Mouse (Mus musculus) kidney, postnatal 25 days (tissue): ENCODE data around the gene Cdv3.

Experiments used
- DNase-seq, 2 experiments: peaks; one replicate each; pipeline ENCODE4 v3.0.0; 2021; ENCODE audit warnings: mixed read lengths in 2 of 2

The Cdv3 gene

DNA sequence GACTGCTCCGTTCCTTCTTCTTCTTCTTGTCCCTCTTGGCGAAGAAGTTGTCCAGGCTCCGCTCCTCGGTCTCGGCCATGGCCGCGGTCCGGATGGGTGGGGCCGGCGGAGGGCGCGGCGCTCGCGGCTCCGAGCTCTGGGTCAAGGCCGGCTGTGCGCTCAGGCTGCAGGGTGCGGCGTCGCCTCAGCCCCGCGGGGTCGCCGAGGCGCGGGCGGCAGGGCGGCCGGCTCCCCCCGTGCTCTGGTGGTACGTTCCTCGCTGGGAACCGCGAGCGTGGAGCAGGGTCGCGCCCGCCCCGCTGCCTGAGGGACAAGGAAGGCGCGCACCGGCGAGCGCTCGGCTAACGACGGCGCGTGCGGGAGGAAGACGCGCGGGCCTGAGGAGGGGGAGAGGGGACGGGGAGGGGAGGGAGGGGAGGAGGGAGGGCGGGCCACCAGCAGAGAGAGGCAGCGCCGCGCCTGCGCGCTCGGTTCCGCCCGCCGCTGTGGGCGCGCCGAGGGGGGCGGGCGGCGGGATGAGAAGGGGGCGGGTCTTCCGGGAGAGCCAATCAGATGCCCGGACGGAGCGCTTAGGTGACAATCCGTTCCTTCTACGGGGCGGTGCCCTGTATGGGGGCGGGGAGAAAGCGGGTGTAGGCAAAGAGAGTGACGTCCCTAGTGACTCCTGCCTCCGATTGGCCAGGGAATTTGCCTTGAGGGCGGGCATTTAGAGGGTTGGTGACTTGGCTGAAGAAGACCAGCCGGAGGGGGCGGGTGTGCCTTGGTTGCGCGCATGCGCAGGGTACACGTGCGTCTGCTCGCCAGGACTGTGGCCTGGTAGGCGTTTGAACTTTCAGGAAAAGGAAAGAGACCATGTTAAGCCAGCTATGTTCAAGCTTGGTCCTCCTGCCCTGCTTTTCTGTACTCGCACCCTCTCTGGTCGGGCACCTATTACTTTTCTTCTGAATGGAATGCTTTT is at the start of gene Cdv3:
Gene Cdv3 (minus strand): TSS at position 551 of the 958 bp plus-strand sequence.
- DNase-seq: peak; percentile 99 to 100

DNA sequence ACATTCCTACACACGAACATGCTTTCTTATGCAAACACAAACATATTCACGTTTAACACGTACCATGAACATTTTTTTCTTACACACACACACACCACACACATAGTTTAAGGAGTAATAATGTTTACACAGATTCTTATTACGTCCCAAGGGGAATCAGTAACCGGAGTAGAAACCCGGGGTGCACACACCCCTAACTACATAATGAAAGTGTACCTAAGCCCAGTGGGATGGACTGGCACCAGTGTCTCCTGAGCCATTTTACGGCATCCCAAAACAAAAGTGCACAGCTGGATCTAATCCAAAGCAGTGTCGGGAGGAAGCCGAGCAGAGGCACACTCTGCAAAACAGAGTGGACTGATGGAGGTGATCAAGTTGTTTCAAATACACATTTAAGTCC is 47.8 kb upstream of the Cdv3 start:
- DNase-seq: no peak

DNA sequence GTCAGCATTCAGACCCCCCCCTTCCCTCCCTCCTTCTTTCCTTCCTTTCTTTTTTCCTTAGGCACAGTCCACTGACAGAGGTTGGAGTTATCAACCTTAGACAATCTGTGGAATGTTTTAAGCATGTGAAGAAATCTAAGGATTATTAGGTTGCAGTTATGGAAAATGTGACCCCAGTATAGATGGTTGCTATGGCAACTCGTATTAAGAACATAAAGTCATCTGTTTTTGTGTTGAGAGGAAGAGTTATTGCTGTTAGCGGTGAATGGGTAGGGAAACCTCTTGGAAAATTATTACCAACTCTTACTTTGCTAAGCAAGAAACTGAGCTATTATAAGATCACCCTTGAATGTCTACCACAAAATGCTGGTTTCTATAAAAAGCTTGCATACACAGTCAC is 43.5 kb upstream of the Cdv3 start:
- no peak for DNase-seq

DNA sequence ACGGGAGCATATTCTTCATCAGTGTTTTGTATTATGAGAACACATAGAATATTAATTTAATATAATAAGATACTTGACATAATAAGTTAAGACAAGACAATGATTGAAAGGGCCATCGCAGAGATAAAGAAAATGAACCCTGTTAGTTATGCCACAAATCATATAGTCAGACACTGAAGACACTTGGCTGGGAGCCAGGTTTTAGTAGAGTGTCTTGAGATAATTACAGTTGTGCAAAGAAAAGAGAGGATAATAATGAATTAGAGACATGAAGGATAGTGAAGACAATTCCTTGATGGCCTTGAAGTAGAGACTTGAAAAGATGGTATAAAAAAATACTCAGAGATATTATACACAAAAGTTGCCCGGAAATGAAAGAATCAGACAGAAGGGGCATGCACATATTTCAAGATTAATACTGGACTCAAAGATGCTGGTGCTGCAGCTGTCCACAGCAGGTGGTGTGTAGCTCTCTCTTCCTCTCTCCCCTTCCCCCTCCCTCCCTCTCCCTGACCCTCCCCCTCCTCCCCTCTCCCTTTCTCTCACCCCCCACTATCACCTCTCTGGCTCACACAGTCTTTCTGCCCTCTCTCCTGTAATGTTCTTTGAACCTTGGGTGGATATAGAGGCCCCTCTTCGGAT is 42.6 kb upstream of the Cdv3 start:
- no peak for DNase-seq

DNA sequence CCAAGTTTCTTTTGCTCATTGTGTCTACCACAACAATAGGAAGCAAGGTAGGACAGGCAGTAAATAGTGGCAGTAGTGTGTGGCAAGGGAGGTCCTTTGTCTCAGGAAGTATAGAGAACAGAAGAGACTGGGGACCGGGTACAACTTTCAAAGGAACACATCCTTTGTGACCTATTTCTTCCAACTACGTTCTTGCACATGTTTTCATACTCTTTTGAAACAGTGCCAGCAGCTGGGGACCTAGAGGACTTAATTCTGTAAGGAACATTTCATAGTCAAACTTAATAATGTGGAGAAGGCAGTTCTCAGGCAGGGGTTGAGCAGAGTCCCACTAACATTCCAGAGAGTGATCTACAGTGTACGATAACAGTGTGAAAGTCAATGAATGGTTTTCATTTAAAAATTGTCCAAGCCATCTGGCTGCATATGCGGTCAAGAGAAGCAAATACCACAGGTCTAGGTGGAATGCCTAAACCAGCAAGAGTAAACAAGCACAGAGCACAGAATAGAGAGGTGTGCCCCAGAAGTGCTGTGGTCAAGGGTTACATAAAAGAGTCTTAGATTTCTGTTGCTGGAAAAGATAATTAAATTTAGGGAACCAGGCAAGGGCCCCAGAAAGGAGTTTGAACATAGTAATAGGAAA is 37.8 kb upstream of the Cdv3 start:
- no peak for DNase-seq

DNA sequence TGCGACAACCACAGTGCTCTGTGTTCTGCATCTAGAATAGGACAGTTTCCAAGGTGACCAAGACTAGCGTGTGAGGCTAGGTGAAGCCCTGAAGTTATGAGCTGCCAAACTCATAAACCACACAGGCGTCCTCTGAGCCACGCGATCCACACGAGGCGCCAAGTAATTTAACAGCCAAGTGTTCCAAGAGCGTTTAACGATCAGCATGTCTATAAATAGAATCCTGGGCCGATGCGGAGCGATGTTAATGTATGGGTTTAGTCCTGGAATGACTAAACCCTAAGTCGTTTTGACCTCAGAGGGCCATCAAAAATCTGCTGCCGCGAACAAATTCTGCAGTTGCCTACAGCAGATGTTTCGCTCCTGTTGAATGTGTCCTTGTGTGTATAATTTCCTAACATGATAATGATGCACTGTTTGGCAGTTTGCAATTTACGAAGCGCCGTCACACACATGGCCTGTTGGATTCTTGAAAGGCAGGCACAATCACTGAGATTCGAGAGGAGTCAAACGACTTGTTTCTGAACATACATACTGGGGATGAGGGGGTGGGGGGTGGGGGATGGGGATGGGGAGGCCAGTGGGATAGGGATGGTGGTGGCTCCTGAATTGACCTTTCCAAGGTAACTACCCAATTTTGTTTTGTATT is 33.0 kb upstream of the Cdv3 start:
- peak; percentile 18 to 66 for DNase-seq

DNA sequence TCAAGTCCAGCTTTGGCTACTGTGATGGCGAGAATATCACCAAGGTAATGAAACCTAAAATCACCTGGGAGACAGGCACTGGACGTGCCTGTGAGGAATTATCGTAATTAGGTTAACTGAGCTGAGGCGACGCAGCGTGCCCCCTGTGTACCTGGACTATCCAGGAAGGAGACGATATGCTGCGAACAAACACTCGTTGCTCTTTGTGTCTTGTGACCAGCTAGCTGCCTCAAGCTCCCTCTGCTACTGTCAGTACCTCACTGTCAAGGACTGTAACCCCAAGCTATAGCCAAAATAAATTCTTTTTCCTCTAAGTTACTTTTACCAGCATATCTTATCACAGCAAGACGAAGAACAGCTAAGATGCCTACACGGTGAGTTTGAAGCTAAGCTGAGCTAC is 27.6 kb upstream of the Cdv3 start:
- no peak for DNase-seq

DNA sequence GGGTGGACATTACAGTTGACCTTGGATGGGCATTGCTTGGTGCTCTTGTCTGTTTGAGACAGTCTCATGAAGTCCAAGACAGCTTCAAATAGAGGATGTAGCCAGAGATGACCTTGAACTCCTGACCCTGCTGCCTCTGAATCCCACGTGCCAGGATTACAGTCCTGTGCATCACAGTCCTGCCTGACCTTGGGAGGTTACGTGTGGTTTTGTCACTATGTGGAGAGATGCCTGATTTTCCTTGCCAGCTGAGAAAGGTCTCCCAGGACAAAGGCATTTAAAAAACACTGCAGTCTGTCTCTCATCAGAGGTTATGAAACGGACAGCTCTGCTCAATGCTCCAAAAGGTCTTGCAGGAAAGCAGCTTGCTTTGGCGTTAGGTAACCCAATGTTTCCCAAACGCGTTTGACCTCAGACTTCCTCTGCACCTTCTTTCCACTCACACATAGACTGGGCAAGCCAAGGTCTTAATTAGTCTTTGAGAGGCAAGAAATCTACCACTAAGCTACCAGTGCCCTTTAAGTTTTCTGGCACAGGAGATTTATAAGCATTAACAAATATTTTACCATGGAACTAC is 26.2 kb upstream of the Cdv3 start:
- no peak for DNase-seq

DNA sequence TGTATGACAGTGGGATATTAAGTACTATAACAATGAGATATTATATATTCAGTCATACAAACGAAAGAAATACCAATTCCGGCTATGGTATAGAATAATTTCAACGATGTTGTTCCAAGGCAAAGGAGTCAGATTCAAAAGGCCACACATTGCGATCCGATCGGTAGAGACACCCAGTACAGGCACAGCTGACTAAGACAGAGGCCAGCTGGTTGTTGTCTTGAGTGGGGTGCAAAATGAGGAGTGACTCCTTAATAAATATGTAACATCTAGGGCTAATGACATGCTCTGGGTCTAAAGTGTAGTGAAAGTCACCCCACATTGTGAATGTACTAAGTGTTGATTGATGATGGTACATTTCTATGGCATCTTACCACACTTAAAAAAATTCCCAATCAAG is 23.6 kb upstream of the Cdv3 start:
- DNase-seq: no peak

DNA sequence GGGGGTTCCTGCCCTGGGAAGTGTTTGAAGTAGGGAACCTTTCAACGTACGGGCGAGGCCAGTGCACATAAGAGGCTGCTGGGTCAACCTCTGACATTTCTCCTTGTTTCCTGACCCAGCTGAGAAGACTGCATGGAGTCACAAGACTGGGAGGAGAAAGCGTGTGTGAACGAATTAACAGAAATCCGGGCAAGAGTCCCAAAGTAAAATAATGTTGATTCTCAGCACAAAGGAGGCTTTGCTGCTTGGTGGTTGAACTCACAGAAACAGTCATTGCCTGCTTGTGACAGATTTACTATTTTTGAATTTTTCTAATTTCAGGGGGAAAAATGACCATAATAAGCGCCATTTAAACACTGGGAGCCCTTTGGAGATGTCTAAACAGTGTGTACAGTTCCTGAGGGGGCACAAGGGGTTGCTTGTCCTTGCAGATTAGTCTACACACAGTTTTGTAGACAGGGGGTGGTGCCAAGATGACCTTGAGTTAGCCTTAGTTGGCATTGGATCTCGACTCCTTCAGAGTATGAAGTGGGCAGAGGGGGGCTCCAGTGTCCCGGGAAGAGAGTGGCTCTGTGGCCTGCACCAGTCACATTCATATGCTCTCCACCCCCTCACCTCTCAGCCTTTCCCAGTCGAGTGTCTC is 21.5 kb upstream of the Cdv3 start:
- DNase-seq: no peak

DNA sequence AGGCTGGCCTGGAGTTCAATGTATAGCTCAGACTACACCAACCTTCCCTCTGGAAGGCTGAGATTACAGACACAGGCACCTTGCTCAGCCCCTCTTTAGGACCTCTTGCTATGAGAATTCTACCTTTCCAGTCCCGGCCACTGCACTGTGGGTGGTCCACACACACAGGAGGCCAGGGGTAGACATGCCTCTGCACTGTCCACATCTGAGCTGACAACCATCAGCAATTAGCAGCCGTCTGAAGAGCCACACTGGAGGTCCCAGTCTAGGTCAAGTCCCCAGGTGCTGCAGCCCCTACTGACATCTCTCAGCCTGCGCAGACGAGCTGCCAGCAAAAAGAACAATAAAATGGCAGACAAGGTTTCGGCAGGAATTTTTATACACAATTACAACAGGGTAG is 20.9 kb upstream of the Cdv3 start:
- no peak for DNase-seq

DNA sequence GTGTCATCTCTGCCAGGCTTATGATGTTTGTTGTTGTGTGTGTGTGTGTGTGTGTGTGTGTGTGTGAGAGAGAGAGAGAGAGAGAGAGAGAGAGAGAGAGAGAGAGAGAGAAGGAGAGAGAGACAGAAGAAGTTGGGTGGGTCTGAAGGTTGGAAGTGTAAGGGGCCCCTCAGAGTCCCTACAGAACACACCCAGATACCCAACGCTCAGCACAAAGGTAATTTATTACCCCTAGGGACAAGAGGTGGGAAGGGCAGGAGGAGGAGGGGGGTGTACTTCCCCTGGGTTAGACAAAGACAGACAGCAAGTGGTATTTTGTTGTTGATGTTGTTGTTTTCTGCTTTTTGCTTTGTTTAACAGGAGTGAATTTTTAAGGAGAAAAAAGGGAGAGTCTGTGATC is 20.0 kb upstream of the Cdv3 start:
- no peak for DNase-seq

DNA sequence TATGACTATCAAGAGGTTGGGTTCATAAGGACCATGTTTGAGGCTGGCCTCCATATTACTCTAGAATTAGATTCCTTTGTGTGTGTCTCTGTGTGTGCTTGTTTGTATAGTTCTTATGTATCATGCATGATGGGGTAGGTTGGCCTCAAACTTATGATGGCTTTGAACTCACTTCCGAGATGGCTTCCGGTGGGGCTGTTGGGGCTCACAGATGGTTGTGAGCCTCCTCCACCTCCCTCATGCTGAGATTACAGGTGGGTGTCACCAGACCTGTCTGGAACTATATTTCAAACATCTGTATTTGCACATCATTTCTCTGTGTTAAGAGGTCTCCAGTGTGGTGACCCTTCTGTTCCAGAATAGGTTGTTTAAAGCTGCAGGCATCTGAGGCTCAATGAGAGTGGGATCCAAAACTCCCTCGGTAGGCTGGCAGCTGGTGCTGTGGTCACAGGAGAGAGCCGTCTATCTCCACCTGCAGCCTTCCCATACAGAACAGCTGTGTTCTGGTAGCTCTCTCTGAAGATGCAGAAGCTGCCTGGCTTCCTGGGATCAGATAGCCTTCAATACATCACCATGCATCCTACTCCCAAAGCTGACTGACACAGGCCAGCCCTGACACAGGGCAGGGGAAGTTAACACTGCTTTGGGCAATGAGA is 18.6 kb upstream of the Cdv3 start:
- no peak for DNase-seq

DNA sequence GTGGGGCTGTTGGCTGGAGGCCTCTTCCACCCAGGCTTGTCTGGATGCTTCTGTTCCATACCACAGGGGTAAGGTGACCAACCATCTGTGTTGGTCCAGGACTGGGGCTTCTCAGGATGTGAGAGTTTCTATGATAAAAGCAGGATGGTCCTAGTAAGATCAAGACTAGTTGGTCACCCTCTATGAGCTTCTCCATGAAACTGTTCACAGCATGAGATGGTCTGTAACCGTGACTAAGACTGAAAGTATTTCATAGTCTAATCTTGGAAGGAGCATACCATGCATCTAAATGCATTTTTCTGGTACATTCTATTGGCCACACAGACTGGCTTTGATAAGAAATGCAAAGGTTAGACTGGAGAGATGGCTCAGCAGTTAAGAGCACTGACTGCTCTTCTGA is 17.9 kb upstream of the Cdv3 start:
- no peak for DNase-seq

DNA sequence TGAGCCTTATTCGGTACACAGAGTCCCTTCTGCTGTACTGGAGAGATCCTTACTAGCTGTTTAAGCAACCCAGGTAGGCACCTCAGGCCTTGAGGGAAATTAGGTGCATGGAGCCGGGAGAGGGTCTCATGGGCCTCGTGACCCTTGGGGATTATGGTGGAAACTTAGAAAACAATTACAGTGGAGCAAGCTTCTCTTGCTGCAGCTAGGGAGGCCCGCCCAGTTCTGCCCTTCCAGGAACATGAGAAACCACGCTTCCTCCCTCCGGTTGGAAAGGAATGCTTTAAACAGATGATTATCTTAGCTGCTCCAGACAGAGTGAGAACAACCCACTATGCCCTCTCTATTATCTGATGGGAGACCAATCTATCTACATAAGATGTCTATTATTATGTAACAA is 17.3 kb upstream of the Cdv3 start:
- DNase-seq: no peak

DNA sequence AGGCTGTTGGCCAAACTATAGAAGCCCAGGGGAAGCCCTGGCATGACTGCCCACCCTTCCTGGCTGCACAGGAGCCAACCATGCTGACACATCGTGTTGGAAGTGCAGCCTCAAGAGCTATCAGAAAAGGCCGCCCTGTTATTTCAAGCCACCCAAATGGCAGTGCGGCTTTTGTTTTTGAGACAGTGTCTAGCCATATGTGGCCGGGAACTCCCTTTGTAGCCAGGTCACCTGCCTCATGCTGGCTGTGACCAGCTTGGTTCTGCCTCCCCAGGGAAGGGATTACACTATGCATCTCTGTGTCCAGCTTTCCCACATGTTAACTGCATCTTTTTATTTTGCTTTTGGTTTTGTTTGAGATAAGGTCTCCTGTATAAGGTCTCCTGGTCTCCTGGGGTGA is 14.9 kb upstream of the Cdv3 start:
- DNase-seq: no peak

DNA sequence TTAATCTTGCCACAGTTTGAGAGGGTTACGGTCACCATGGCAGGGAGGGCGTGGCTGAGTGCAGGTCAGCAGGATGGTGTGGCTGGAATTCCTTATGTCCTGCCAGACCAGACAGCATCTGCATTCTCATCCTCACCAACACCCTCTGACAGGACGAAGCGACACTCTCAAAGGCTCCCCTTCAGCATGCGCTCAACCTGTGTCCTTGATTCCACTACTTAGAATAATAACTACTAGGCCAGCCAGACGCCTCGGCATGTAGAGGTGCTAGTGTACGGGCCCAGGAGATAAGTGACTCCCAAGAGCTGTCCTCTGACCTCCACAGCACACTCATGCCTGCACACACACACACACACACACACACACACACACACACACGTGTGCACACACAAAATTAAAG is 13.6 kb upstream of the Cdv3 start:
- no peak for DNase-seq

DNA sequence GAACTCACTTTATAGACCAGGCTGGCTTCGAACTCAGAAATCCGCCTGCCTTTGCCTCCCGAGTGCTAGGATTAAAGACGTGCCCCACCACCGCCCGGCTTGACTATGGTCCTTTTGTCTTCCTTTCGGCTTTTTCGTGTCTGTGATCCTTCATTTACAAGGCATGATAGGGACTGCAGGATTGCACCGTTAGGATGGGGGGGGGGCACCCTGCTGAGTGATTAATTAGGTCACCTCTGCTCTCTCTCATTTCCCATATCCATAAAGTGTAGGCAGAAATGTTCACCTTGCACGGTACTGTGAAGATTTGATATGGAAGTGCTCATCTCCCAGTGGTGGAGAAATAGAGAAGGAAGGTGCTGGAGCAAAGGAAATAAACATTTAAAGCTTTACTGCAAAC is 13.0 kb upstream of the Cdv3 start:
- no peak for DNase-seq

DNA sequence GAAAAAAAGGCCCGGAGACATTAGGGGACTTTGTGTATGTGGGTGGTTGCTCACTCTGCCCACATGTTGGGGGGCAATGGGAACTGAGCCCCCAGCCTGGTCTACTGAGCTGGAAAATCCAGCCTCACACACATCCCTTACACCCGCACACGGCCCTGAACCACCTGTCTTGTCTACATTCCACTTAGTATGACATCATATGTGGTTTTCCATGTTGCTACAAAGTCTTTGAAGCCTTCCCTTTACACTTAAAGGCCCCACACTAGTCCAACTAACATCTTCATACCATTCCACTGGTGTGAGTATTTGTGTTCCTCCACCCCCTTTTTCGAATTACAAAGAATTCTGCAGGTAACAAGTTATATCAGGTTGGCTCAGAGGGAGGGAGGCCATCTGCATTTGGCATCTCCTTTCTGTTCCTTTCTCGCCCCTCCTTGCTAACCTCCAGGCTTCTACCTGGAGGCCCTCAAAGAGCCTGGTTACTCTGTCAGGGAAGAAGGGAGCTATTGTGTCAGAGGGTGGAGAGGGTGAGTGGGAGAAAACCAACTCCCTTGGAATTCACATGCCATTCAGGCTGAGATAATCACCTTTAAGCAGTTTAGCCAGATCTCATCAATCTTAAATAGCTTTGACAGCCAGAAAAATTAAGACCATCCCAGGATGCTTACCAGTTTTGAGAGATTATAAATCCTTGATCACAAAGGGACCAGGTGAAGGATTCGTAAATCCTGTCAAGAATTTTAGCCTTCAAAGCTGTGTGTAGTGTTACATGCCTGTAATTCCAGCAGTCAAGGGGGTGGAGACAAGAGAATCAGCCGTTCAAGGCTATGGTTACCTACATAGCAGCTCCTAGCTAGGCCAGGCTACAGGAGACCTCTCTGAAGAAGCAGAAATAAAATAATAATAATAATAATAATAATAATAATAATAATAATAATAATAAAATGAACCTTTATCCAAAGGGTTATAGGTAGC is 11.0 kb upstream of the Cdv3 start:
- DNase-seq: no peak

DNA sequence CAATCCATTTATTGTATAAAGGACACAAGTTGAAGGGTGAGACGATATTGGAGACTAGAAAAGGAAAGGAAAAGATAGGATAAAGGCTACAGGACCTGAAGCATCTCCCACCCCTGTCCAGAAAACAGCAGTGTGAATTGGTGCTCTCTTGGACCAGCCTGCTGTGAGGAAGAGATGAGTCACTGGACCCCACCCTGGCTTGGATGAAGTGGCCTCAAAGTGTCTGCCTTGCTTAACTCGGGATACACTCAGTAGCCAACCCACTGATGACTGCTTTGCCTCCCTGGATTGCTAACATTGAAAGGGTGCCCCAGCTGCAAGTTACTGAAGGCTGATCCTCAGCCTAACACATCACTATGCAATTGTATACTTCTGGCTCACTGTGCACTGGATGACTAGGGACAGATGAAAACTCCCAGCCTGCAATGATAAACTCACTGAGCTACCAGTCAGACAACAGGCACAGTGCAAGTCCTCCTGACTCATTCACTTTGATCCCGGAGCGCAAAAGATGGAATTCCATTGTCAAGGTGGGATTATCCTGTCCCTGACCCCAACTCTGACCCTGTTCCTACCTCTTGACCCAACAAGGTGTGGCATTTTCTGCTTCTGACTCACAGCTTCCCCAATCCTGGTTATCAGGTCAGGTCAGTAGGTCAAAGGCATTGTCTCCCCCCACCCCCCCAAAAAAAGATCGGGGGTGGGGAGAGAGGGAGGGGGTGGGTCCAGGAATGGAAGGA is 6.8 kb upstream of the Cdv3 start:
- DNase-seq: no peak
